Mouse (Mus musculus): ENCODE data around the gene Nr1i2. TPM values are rescaled to one million over a fixed set of nuclear protein-coding genes. Genes with fewer than 3 reads are reported as not detected.

Nr1i2 gene
- total and polyA plus RNA-seq, 3 experiments: not detected

- H3K27me3 ChIP-seq (ENCODE audit: insufficient read depth, low read length): peaks cover 9% of the 10 kb centered on the region
- TF ChIP-seq GATA1 (IDR thresholded peaks at IDR 0.05; ENCODE audit: borderline replicate concordance, low read length) (no peak), TAL1 (conservative IDR thresholded peaks at IDR 0.05; ENCODE audit: low read depth, low read length) (no peak)
- DNase-seq (ENCODE audit: low spot score): no peak
- H3K4me1 ChIP-seq (ENCODE audit: insufficient read depth, low read depth, low read length): no peaks in the 10 kb centered on the region
- H3K4me3 ChIP-seq (ENCODE audit: low read depth, low read length): no peak overlapping the region
- no peaks in the 10 kb centered on the region for H3K9me3 ChIP-seq (replicated peaks)
- ATAC-seq (ENCODE audit: extremely low read depth, insufficient number of reproducible peaks, low FRiP score, poor library complexity, severe bottlenecking): no peak
- no peaks in the 10 kb centered on the region for H3K36me3 ChIP-seq (replicated peaks)
Measured at GRCm38 (mm10) chr16:38282559-38283160, 12.0 kb downstream of the Nr1i2 start.

DNA sequence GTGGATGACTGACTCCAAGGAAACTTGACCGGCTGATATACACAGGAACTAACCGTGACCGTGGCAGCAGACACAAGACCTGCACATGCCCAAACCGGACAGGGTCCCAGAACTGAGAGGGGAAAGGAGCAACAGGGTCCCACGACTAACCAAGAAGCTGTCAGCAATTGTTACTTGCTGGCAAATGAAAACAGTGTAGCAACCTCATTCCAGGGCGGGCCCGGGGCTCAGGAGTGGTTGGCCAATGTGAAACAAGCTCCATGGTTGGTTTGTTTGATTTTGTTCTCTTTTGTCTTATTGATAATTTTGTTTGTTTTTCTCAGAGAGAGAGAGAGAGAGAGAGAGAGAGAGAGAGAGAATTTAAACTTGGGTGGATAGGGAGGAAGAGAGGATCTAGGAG, 13.7 kb downstream of the Nr1i2 start:
- Histone ChIP-seq H3K9me3 (replicated peaks) (no peaks in the 10 kb centered on the region), H3K4me3 (ENCODE audit: low read depth, low read length) (no peak overlapping the region), H3K36me3 (replicated peaks) (no peaks in the 10 kb centered on the region), H3K4me1 (ENCODE audit: insufficient read depth, low read depth, low read length) (no peaks in the 10 kb centered on the region), H3K27me3 (ENCODE audit: insufficient read depth, low read length) (peaks cover 15% of the 10 kb centered on the region)
- DNase-seq (ENCODE audit: low spot score) (no peak), ATAC-seq (ENCODE audit: extremely low read depth, insufficient number of reproducible peaks, low FRiP score, poor library complexity, severe bottlenecking) (no peak)
- TF ChIP-seq POLR2AphosphoS5 (IDR thresholded peaks at IDR 0.05; ENCODE audit: insufficient replicate concordance, low read depth, low read length) (no peak), GATA2 (IDR thresholded peaks at IDR 0.05; ENCODE audit: borderline replicate concordance, low read depth, low read length) (no peak), TAL1 (conservative IDR thresholded peaks at IDR 0.05; ENCODE audit: low read depth, low read length) (no peak), GATA1 (IDR thresholded peaks at IDR 0.05; ENCODE audit: borderline replicate concordance, low read length) (no peak), CTCF (IDR thresholded peaks at IDR 0.05; ENCODE audit: low read depth, low read length) (no peak)

DNA sequence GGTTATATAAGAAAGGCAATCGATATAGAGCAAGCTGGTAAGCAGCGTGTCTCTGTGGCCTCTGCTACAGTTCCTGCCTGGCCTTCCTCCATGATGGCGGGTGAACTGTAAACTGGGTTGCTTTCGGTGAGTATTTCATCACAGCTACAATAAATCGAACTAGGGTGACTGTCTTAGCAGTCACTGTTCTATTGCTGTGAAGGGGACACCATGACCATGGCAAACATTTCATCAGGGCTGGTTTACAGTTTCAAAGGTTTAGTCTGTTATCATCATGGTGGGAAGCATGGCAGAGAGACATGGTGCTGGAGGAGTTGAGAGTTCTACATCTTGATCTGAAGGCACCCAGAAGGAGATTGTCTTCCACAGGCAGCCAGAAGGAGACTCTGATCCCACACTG, 14.8 kb downstream of the Nr1i2 start:
- TF ChIP-seq CTCF (IDR thresholded peaks at IDR 0.05; ENCODE audit: low read depth, low read length) (no peak), TAL1 (conservative IDR thresholded peaks at IDR 0.05; ENCODE audit: low read depth, low read length) (no peak), GATA1 (IDR thresholded peaks at IDR 0.05; ENCODE audit: borderline replicate concordance, low read length) (no peak), POLR2AphosphoS5 (IDR thresholded peaks at IDR 0.05; ENCODE audit: insufficient replicate concordance, low read depth, low read length) (no peak), GATA2 (IDR thresholded peaks at IDR 0.05; ENCODE audit: borderline replicate concordance, low read depth, low read length) (no peak)

GRCm38 (mm10) chr16:38274737-38275136, 19.9 kb downstream of the Nr1i2 start:
- no peak for DNase-seq (ENCODE audit: low spot score)
- no peak for ATAC-seq (ENCODE audit: extremely low read depth, insufficient number of reproducible peaks, low FRiP score, poor library complexity, severe bottlenecking)
- H3K4me3 ChIP-seq (ENCODE audit: low read depth, low read length): no peak overlapping the region
- no peaks in the 10 kb centered on the region for H3K36me3 ChIP-seq (replicated peaks)
- no peaks in the 10 kb centered on the region for H3K4me1 ChIP-seq (ENCODE audit: insufficient read depth, low read depth, low read length)
- peaks cover 26% of the 10 kb centered on the region for H3K27me3 ChIP-seq (ENCODE audit: insufficient read depth, low read length)
- H3K9me3 ChIP-seq (replicated peaks): no peaks in the 10 kb centered on the region
- TF ChIP-seq POLR2AphosphoS5 (IDR thresholded peaks at IDR 0.05; ENCODE audit: insufficient replicate concordance, low read depth, low read length) (no peak), GATA1 (IDR thresholded peaks at IDR 0.05; ENCODE audit: borderline replicate concordance, low read length) (no peak), GATA2 (IDR thresholded peaks at IDR 0.05; ENCODE audit: borderline replicate concordance, low read depth, low read length) (no peak), CTCF (IDR thresholded peaks at IDR 0.05; ENCODE audit: low read depth, low read length) (no peak), TAL1 (conservative IDR thresholded peaks at IDR 0.05; ENCODE audit: low read depth, low read length) (no peak)

More for the DNA sequence above, 14.8 kb downstream of the Nr1i2 start:
- ATAC-seq (ENCODE audit: extremely low read depth, insufficient number of reproducible peaks, low FRiP score, poor library complexity, severe bottlenecking): no peak
- H3K4me3 ChIP-seq (ENCODE audit: low read depth, low read length): no peak overlapping the region
- no peak for DNase-seq (ENCODE audit: low spot score)
- no peaks in the 10 kb centered on the region for H3K36me3 ChIP-seq (replicated peaks)
- H3K4me1 ChIP-seq (ENCODE audit: insufficient read depth, low read depth, low read length): no peaks in the 10 kb centered on the region
- no peaks in the 10 kb centered on the region for H3K9me3 ChIP-seq (replicated peaks)
- peaks cover 15% of the 10 kb centered on the region for H3K27me3 ChIP-seq (ENCODE audit: insufficient read depth, low read length)

DNA sequence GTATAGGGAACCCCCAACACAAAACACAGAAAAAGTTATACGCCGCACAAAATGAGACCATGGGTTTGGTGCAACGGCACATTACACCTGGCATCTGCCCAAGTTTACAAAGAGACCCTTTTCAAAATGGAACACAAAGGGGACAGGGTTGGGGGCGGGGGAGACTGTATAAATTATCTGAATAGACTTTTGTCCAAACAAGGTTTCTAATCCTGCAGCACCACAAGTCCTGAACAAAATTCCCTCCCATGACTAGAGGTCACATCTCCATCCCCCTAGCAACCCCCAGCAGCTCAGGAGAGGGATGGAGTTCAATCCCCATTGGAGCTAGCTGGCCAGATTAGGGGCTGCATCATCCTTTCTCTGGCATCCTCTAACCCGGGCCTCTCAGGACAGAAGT, 22.1 kb downstream of the Nr1i2 start:
- no peak for TF ChIP-seq POLR2AphosphoS5 (IDR thresholded peaks at IDR 0.05; ENCODE audit: insufficient replicate concordance, low read depth, low read length)
- TF ChIP-seq GATA2 (IDR thresholded peaks at IDR 0.05; ENCODE audit: borderline replicate concordance, low read depth, low read length): no peak
- no peak for TF ChIP-seq GATA1 (IDR thresholded peaks at IDR 0.05; ENCODE audit: borderline replicate concordance, low read length)
- TF ChIP-seq CTCF (IDR thresholded peaks at IDR 0.05; ENCODE audit: low read depth, low read length): no peak
- TF ChIP-seq TAL1 (conservative IDR thresholded peaks at IDR 0.05; ENCODE audit: low read depth, low read length): no peak
- no peaks in the 10 kb centered on the region for H3K36me3 ChIP-seq (replicated peaks)
- DNase-seq (ENCODE audit: low spot score) (no peak), ATAC-seq (ENCODE audit: extremely low read depth, insufficient number of reproducible peaks, low FRiP score, poor library complexity, severe bottlenecking) (no peak)
- peaks cover 22% of the 10 kb centered on the region for H3K27me3 ChIP-seq (ENCODE audit: insufficient read depth, low read length)
- H3K4me3 ChIP-seq (ENCODE audit: low read depth, low read length): no peak overlapping the region
- no peaks in the 10 kb centered on the region for H3K4me1 ChIP-seq (ENCODE audit: insufficient read depth, low read depth, low read length)
- H3K9me3 ChIP-seq (replicated peaks): no peaks in the 10 kb centered on the region

- Histone ChIP-seq H3K36me3 (replicated peaks) (no peaks in the 10 kb centered on the region), H3K27me3 (ENCODE audit: insufficient read depth, low read length) (peaks cover 17% of the 10 kb centered on the region), H3K9me3 (replicated peaks) (no peaks in the 10 kb centered on the region), H3K4me1 (ENCODE audit: insufficient read depth, low read depth, low read length) (no peaks in the 10 kb centered on the region), H3K4me3 (ENCODE audit: low read depth, low read length) (no peak overlapping the region)
- ATAC-seq (ENCODE audit: extremely low read depth, insufficient number of reproducible peaks, low FRiP score, poor library complexity, severe bottlenecking) (no peak), DNase-seq (ENCODE audit: low spot score) (no peak)
- TF ChIP-seq GATA2 (IDR thresholded peaks at IDR 0.05; ENCODE audit: borderline replicate concordance, low read depth, low read length) (no peak), CTCF (IDR thresholded peaks at IDR 0.05; ENCODE audit: low read depth, low read length) (no peak), GATA1 (IDR thresholded peaks at IDR 0.05; ENCODE audit: borderline replicate concordance, low read length) (no peak), POLR2AphosphoS5 (IDR thresholded peaks at IDR 0.05; ENCODE audit: insufficient replicate concordance, low read depth, low read length) (no peak), TAL1 (conservative IDR thresholded peaks at IDR 0.05; ENCODE audit: low read depth, low read length) (no peak)
Measured at GRCm38 (mm10) chr16:38271601-38272000, 23.0 kb downstream of the Nr1i2 start.
